Mouse (Mus musculus) heart, embryonic 10.5 days (tissue): ENCODE results near the gene Mgll. TPM values are rescaled to one million over a fixed set of nuclear protein-coding genes. Genes with fewer than 3 reads are reported as not detected.

ENCODE experiments used
- DNase-seq: peaks from one replicate; pipeline ENCODE4 v3.0.0-alpha.2; 2017; ENCODE audit warnings: low spot score
- H3K27ac ChIP-seq: fragments of 300-500 bp; sonication (generic); 2 replicates; pipeline ENCODE4 v1.5.1; 2016; ENCODE audit warnings: mild to moderate bottlenecking
- H3K27me3 ChIP-seq: fragments of 300-500 bp; sonication (generic); 2 replicates; pipeline ENCODE4 v1.6.1; 2016; ENCODE audit warnings: mild to moderate bottlenecking; ENCODE audit not compliant: poor library complexity, insufficient read depth, severe bottlenecking
- H3K36me3 ChIP-seq: fragments of 300-500 bp; sonication (generic); 2 replicates; pipeline ENCODE4 v1.6.1; 2016; ENCODE audit warnings: mild to moderate bottlenecking, moderate library complexity
- H3K4me1 ChIP-seq: fragments of 300-500 bp; sonication (generic); 2 replicates; pipeline ENCODE4 v1.6.1; 2016; ENCODE audit warnings: mild to moderate bottlenecking
- H3K4me3 ChIP-seq: fragments of 300-500 bp; sonication (generic); 2 replicates; pipeline ENCODE4 v1.5.1; 2016; ENCODE audit warnings: mild to moderate bottlenecking, moderate library complexity
- H3K9me3 ChIP-seq: fragments of 300-500 bp; sonication (generic); 2 replicates; pipeline ENCODE4 v1.6.1; 2016; ENCODE audit warnings: mild to moderate bottlenecking, moderate library complexity
- WGBS: fragments of 180-500 bp; shearing (Covaris S2); methylation state at CpG from one replicate; pipeline ENCODE4 v1.1.7; 2016; 5-methylcytosine and 5-hydroxymethylcytosine counted together
- polyA plus RNA-seq: library from polyadenylated mRNA; unstranded; fragments of >200 nt; fragmentation: Nextera tagmentation; extraction: Ambion mirVana; gene quantifications from 2 replicates; pipeline ENCODE4 v1.2.1, GENCODE M21; 2016

Mgll gene
- polyA plus RNA-seq, 1 experiment from 2014 or later, result 5.4 TPM

GRCm38 (mm10) chr6:88708401-88709278, 15.6 kb upstream of the Mgll start:
- H3K4me1 ChIP-seq, result 0 out of 2 replicates have a peak, but pooled peaks cover 6% of the 10 kb centered on the region
- no peak overlapping the region for H3K4me3 ChIP-seq
- no peaks in the 10 kb centered on the region for H3K9me3 ChIP-seq
- H3K27ac ChIP-seq, result no peak overlapping the region
- no peaks in the 10 kb centered on the region for H3K36me3 ChIP-seq
- H3K27me3 ChIP-seq, result 0 out of 2 replicates have a peak, but pooled peaks cover 4% of the 10 kb centered on the region
- no peak for DNase-seq
- whole genome bisulfite sequencing, result 58% methylated on average over 8 of the region's 8 CpGs

- Histone ChIP-seq H3K36me3 (no peaks in the 10 kb centered on the region), H3K4me3 (no peak overlapping the region), H3K27me3 (0 out of 2 replicates have a peak, but pooled peaks cover 4% of the 10 kb centered on the region), H3K27ac (no peak overlapping the region), H3K9me3 (no peaks in the 10 kb centered on the region), H3K4me1 (0 out of 2 replicates have a peak, but pooled peaks cover 6% of the 10 kb centered on the region)
- DNase-seq, result no peak
- 78% methylated on average over 1 of the region's 1 CpGs for WGBS
Measured at GRCm38 (mm10) chr6:88709279-88709575, 15.0 kb upstream of the Mgll start.

GRCm38 (mm10) chr6:88711313-88711712, 12.9 kb upstream of the Mgll start:
- H3K27me3 ChIP-seq, result 0 out of 2 replicates have a peak, but pooled peaks cover 4% of the 10 kb centered on the region
- no peak for DNase-seq
- WGBS, result 56% methylated on average over 3 of the region's 3 CpGs
- no peaks in the 10 kb centered on the region for H3K36me3 ChIP-seq
- no peaks in the 10 kb centered on the region for H3K9me3 ChIP-seq
- 0 out of 2 replicates have a peak, but pooled peaks cover 3% of the 10 kb centered on the region for H3K4me1 ChIP-seq
- no peak overlapping the region for H3K27ac ChIP-seq
- no peak overlapping the region for H3K4me3 ChIP-seq

- Histone ChIP-seq H3K4me3 (no peak overlapping the region), H3K4me1 (0 out of 2 replicates have a peak, but pooled peaks cover 3% of the 10 kb centered on the region), H3K27ac (no peak overlapping the region), H3K27me3 (0 out of 2 replicates have a peak, but pooled peaks cover 4% of the 10 kb centered on the region), H3K9me3 (no peaks in the 10 kb centered on the region), H3K36me3 (no peaks in the 10 kb centered on the region)
- WGBS, result 80% methylated on average over 4 of the region's 4 CpGs
- no peak for DNase-seq
Measured at GRCm38 (mm10) chr6:88712083-88712482, 12.1 kb upstream of the Mgll start.

GRCm38 (mm10) chr6:88713320-88713719, 10.9 kb upstream of the Mgll start:
- Histone ChIP-seq H3K36me3 (no peaks in the 10 kb centered on the region), H3K9me3 (no peaks in the 10 kb centered on the region), H3K27ac (no peak overlapping the region), H3K4me1 (0 out of 2 replicates have a peak, but pooled peaks cover 3% of the 10 kb centered on the region), H3K27me3 (0 out of 2 replicates have a peak, but pooled peaks cover 8% of the 10 kb centered on the region), H3K4me3 (no peak overlapping the region)
- no peak for DNase-seq

GRCm38 (mm10) chr6:88714200-88714674, 10.0 kb upstream of the Mgll start:
- Histone ChIP-seq H3K9me3 (no peaks in the 10 kb centered on the region), H3K4me1 (no peaks in the 10 kb centered on the region), H3K27me3 (0 out of 2 replicates have a peak, but pooled peaks cover 8% of the 10 kb centered on the region), H3K36me3 (no peaks in the 10 kb centered on the region), H3K4me3 (no peak overlapping the region), H3K27ac (no peak overlapping the region)
- no peak for DNase-seq
- WGBS, result 83% methylated on average over 4 of the region's 4 CpGs

- Histone ChIP-seq H3K27ac (no peak overlapping the region), H3K4me1 (no peaks in the 10 kb centered on the region), H3K27me3 (0 out of 2 replicates have a peak, but pooled peaks cover 8% of the 10 kb centered on the region), H3K36me3 (no peaks in the 10 kb centered on the region), H3K9me3 (no peaks in the 10 kb centered on the region), H3K4me3 (no peak overlapping the region)
- WGBS, result 80% methylated on average over 9 of the region's 9 CpGs
- no peak for DNase-seq
Measured at GRCm38 (mm10) chr6:88715378-88715781, 8.8 kb upstream of the Mgll start.

- DNase-seq, result no peak
- H3K27ac ChIP-seq, result no peak overlapping the region
- WGBS, result 68% methylated on average over 5 of the region's 5 CpGs
Measured at GRCm38 (mm10) chr6:88715966-88716365, 8.2 kb upstream of the Mgll start.

GRCm38 (mm10) chr6:88717143-88718032, 6.8 kb upstream of the Mgll start:
- H3K27ac ChIP-seq, result no peak overlapping the region
- WGBS, result 73% methylated on average over 6 of the region's 6 CpGs

More at GRCm38 (mm10) chr6:88715966-88716365, 8.2 kb upstream of the Mgll start:
- H3K9me3 ChIP-seq, result no peaks in the 10 kb centered on the region
- no peak overlapping the region for H3K4me3 ChIP-seq
- no peaks in the 10 kb centered on the region for H3K36me3 ChIP-seq
- H3K4me1 ChIP-seq, result 0 out of 2 replicates have a peak, but pooled peaks cover 4% of the 10 kb centered on the region
- 0 out of 2 replicates have a peak, but pooled peaks cover 8% of the 10 kb centered on the region for H3K27me3 ChIP-seq

GRCm38 (mm10) chr6:88718033-88718725, 6.0 kb upstream of the Mgll start:
- WGBS, result 81% methylated on average over 7 of the region's 7 CpGs
- H3K27me3 ChIP-seq, result peaks cover 15% of the 10 kb centered on the region; the same call in 1 of the 2 replicates
- DNase-seq, result no peak
- no peak overlapping the region for H3K27ac ChIP-seq
- H3K4me3 ChIP-seq, result no peak overlapping the region
- 0 out of 2 replicates have a peak, but pooled peaks cover 4% of the 10 kb centered on the region for H3K4me1 ChIP-seq
- no peaks in the 10 kb centered on the region for H3K9me3 ChIP-seq
- H3K36me3 ChIP-seq, result no peaks in the 10 kb centered on the region

More at GRCm38 (mm10) chr6:88717143-88718032, 6.8 kb upstream of the Mgll start:
- Histone ChIP-seq H3K36me3 (no peaks in the 10 kb centered on the region), H3K9me3 (no peaks in the 10 kb centered on the region), H3K4me1 (0 out of 2 replicates have a peak, but pooled peaks cover 4% of the 10 kb centered on the region), H3K4me3 (no peak overlapping the region), H3K27me3 (0 out of 2 replicates have a peak, but pooled peaks cover 8% of the 10 kb centered on the region)
- DNase-seq, result no peak

GRCm38 (mm10) chr6:88721059-88721458, 3.2 kb upstream of the Mgll start:
- 79% methylated on average over 3 of the region's 3 CpGs for WGBS
- no peak overlapping the region for H3K27ac ChIP-seq
- peaks cover 29% of the 10 kb centered on the region; the same call in 1 of the 2 replicates for H3K27me3 ChIP-seq
- H3K9me3 ChIP-seq, result no peaks in the 10 kb centered on the region
- no peak for DNase-seq
- peaks cover 17% of the 10 kb centered on the region; the same call in 1 of the 2 replicates for H3K4me1 ChIP-seq
- no peaks in the 10 kb centered on the region for H3K36me3 ChIP-seq
- H3K4me3 ChIP-seq, result no peak overlapping the region

- Histone ChIP-seq H3K27me3 (peaks cover 37% of the 10 kb centered on the region), H3K36me3 (no peaks in the 10 kb centered on the region), H3K4me1 (peaks cover 17% of the 10 kb centered on the region; the same call in 1 of the 2 replicates), H3K27ac (no peak overlapping the region), H3K9me3 (no peaks in the 10 kb centered on the region), H3K4me3 (no peak overlapping the region)
- 81% methylated on average over 2 of the region's 2 CpGs for WGBS
- no peak for DNase-seq
Measured at GRCm38 (mm10) chr6:88722906-88723305, 1.3 kb upstream of the Mgll start.
